Mouse (Mus musculus) liver, adult (tissue): ENCODE measurements around the gene Gramd4.

Experiments used
- GATA4 ChIP-seq: IDR thresholded peaks from 2 replicates; pipeline ENCODE4 v1.6.1; 2014; ENCODE audit warnings: mild to moderate bottlenecking, low read length; ENCODE audit not compliant: insufficient replicate concordance

The Gramd4 gene

GRCm38 (mm10) chr15:86109650-86110211 is 52.2 kb downstream of the Gramd4 start:
- TF ChIP-seq GATA4: no peak

- TF ChIP-seq GATA4: no peak
These were observed 53.0 kb downstream of the Gramd4 start for GRCm38 (mm10) chr15:86110361-86111103.

- TF ChIP-seq GATA4: no peak
These were observed 55.3 kb downstream of the Gramd4 start for GRCm38 (mm10) chr15:86112707-86113341.

GRCm38 (mm10) chr15:86113342-86113710 is 55.8 kb downstream of the Gramd4 start:
- no peak for TF ChIP-seq GATA4

GRCm38 (mm10) chr15:86116421-86116820 is 58.9 kb downstream of the Gramd4 start:
- peak; percentile 97 for TF ChIP-seq GATA4

- TF ChIP-seq GATA4: no peak
These were observed 59.9 kb downstream of the Gramd4 start for GRCm38 (mm10) chr15:86117115-86118100.

- TF ChIP-seq GATA4: no peak
These were observed 61.7 kb downstream of the Gramd4 start for GRCm38 (mm10) chr15:86119186-86119585.

GRCm38 (mm10) chr15:86122261-86122949 is 64.9 kb downstream of the Gramd4 start:
- TF ChIP-seq GATA4: no peak

GRCm38 (mm10) chr15:86123409-86123808 is 65.9 kb downstream of the Gramd4 start:
- TF ChIP-seq GATA4: no peak

- no peak for TF ChIP-seq GATA4
These were observed 66.9 kb downstream of the Gramd4 start for GRCm38 (mm10) chr15:86124359-86124758.

GRCm38 (mm10) chr15:86129036-86129435 is 71.5 kb downstream of the Gramd4 start:
- no peak for TF ChIP-seq GATA4

- no peak for TF ChIP-seq GATA4
These were observed 73.2 kb downstream of the Gramd4 start for GRCm38 (mm10) chr15:86130657-86131056.

GRCm38 (mm10) chr15:86134941-86135783 is 77.7 kb downstream of the Gramd4 start:
- TF ChIP-seq GATA4: no peak

GRCm38 (mm10) chr15:86137638-86138037 is 80.1 kb downstream of the Gramd4 start:
- TF ChIP-seq GATA4: no peak
